Comparison of ENCODE assay signal across 8 mouse cellular contexts in the genomic region with DNA sequence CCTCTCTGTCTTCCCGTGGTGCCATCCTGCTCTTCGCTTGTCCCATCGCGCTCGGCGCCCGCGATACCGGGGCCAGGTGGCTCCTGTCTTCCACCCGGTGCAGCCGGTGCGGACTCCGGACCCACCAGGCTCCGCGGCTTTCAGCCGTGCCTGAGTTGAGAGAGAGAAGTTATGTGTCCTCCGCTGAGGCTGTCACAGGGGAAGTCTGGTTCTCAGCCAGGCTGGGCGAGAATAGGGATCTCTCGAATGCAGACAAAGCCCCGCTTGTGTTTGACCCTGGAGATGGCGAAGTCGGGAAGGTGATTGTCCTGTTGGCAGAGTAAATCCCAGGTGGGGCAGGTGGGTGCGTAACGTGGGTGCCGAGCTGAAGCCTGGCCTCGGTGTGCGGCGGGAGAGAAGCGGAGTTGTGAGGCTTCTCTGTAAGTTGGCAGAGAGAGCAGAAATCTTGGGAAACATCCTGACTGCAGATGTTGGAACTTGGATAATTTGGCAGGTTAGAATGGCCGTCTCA. TPM values are rescaled to one million over a fixed set of nuclear protein-coding genes. Genes with fewer than 3 reads are reported as not detected.
DNase-seq lines count a peak whose midpoint lies in the region; ATAC-seq and TF ChIP-seq lines count a peak whose summit lies in the region.

No protein-coding gene starts in this region.

- TF ChIP-seq EP300 in heart, postnatal 0 days (IDR thresholded peaks at IDR 0.05; ENCODE audit: low read depth): no peak

- in situ Hi-C loops in Patski (cut with MboI; ENCODE audit: low pct_unique_long_range_greater_than_20kb): no loop called here

- no peaks in the 10 kb centered on the region for H3K9me3 ChIP-seq in forebrain, embryonic 10.5 days
- H3K9me3 ChIP-seq in heart, postnatal 0 days (replicated peaks; ENCODE audit: control insufficient read depth, low read length): no peaks in the 10 kb centered on the region
- H3K9me3 ChIP-seq in megakaryocyte, embryonic 14.5 days: no peaks in the 10 kb centered on the region

- H3K9ac ChIP-seq in heart, postnatal 0 days (replicated peaks; ENCODE audit: low read depth, low read length): peak overlapping the region; percentile 83

- TF ChIP-seq CTCF in Patski (IDR thresholded peaks at IDR 0.05): no peak
- TF ChIP-seq CTCF in heart, postnatal 0 days (IDR thresholded peaks at IDR 0.05; ENCODE audit: low read depth): no peak

- peak overlapping the region; percentile 94 for H3K4me3 ChIP-seq in forebrain, embryonic 10.5 days
- peak overlapping the region; percentile 79 for H3K4me3 ChIP-seq in heart, postnatal 0 days (ENCODE audit: low read depth, low read length)
- H3K4me3 ChIP-seq in megakaryocyte, embryonic 14.5 days (replicated peaks): peak overlapping the region; percentile 93

- no peaks in the 10 kb centered on the region for H3K36me3 ChIP-seq in forebrain, embryonic 10.5 days (replicated peaks)
- H3K36me3 ChIP-seq in heart, postnatal 0 days (replicated peaks; ENCODE audit: control insufficient read depth, insufficient read depth, low read length): no peaks in the 10 kb centered on the region
- no peaks in the 10 kb centered on the region for H3K36me3 ChIP-seq in megakaryocyte, embryonic 14.5 days (replicated peaks; ENCODE audit: low read length)

- peak; percentile 70 for ATAC-seq in Patski
- ATAC-seq in heart, postnatal 0 days (ENCODE audit: insufficient read depth, low read depth): peak; percentile 53

- CTCF ChIA-PET in Patski (lab: Charles Lee): interaction anchor here (1.2 kb wide), 1 partner anchor 16 kb away, joined by 4 read pairs; no protein-coding TSS in a partner anchor

- peak overlapping the region; percentile 92 for H3K4me2 ChIP-seq in heart, postnatal 0 days (ENCODE audit: low read depth, low read length)

- H3K27ac ChIP-seq in forebrain, embryonic 10.5 days: peak overlapping the region; percentile 93
- H3K27ac ChIP-seq in heart, postnatal 0 days (ENCODE audit: low read depth): peak overlapping the region; percentile 82

- WGBS in forebrain, embryonic 10.5 days: 2% methylated on average over 30 of the region's 30 CpGs
- WGBS in heart, postnatal 0 days: 1% methylated on average over 30 of the region's 30 CpGs

- no peaks in the 10 kb centered on the region for H3K27me3 ChIP-seq in Patski
- 0 out of 2 replicates have a peak, but pooled peaks cover 10% of the 10 kb centered on the region for H3K27me3 ChIP-seq in forebrain, embryonic 10.5 days (ENCODE audit: poor library complexity, severe bottlenecking)
- H3K27me3 ChIP-seq in heart, postnatal 0 days (ENCODE audit: control insufficient read depth, insufficient read depth, low read length): no peaks in the 10 kb centered on the region
- H3K27me3 ChIP-seq in megakaryocyte, embryonic 14.5 days (replicated peaks): peaks cover 46% of the 10 kb centered on the region

- peaks cover 34% of the 10 kb centered on the region for H3K4me1 ChIP-seq in forebrain, embryonic 10.5 days
- H3K4me1 ChIP-seq in heart, postnatal 0 days (ENCODE audit: control insufficient read depth, insufficient read depth): 0 out of 2 replicates have a peak, but pooled peaks cover 7% of the 10 kb centered on the region
- peaks cover 15% of the 10 kb centered on the region for H3K4me1 ChIP-seq in megakaryocyte, embryonic 14.5 days

- POLR2A ChIA-PET in Patski (lab: Charles Lee): interaction anchor here (0.8 kb wide), 1 partner anchor 29 kb away, joined by 3 read pairs; no protein-coding TSS in a partner anchor

- DNase-seq in 3134 (ENCODE audit: extremely low read depth, insufficient read length, low spot score) (peak; percentile 68), Patski (ENCODE audit: low read depth, low spot score) (no peak)
- DNase-seq in forebrain, embryonic 10.5 days (ENCODE audit: extremely low spot score, low spot score): peak; percentile 59
- peak; percentile 33 for DNase-seq in heart, postnatal 0 days (ENCODE audit: low spot score)
- DNase-seq in kidney, postnatal 36 days: peak; percentile 42 to 77
- peak; percentile 8 to 12 for DNase-seq in spleen, postnatal 14 days (ENCODE audit: low spot score in 2 of 2)
- DNase-seq in frontal cortex, postnatal 25 days (ENCODE audit: low spot score in 2 of 2): no peak

RNA-seq across cellular contexts. Expression of a gene that starts 0.6 kb away (rescaled TPM):
- 16.3 TPM for polyA plus RNA-seq in Patski (2021)
- polyA plus RNA-seq in forebrain, embryonic 10.5 days (2016; fragmentation: Nextera tagmentation; extraction: Ambion mirVana): 32.5 and 33.1 TPM in 2 replicates
- 5.5 and 10.5 TPM in 2 replicates for total RNA-seq in heart, postnatal 0 days (2014; rRNA removed; ENCODE audit: low replicate concordance)
- 17.3 and 18.6 TPM in 2 replicates for polyA plus RNA-seq in heart, postnatal 0 days (2015; fragmentation: Nextera tagmentation; extraction: Ambion mirVana)
- polyA plus RNA-seq in megakaryocyte, embryonic 14.5 days (2012; ENCODE audit: insufficient read depth, low replicate concordance): 2.5 TPM in 1 of 2 replicates, not detected in the other

Comparison
In these comparisons a context has a peak if more than half of its experiments do, and no peak if none do; other contexts are left out.
1. DNase-seq: peak in 3134 (single experiment), forebrain, embryonic 10.5 days (single experiment), heart, postnatal 0 days (single experiment), kidney, postnatal 36 days (2 of 2) and spleen, postnatal 14 days (2 of 2); none in Patski (single experiment) and frontal cortex, postnatal 25 days (0 of 2).
2. Peak in every context shown above with its lines, with median percentiles within 50 percentile points of each other: H3K4me3 ChIP-seq.